Mouse (Mus musculus) myocyte (in vitro differentiated cells): ENCODE measurements around the gene Smyd3.

Source experiments
- CEBPB ChIP-seq: IDR thresholded peaks from 2 replicates; pipeline ENCODE4 v1.6.1; 2011; ENCODE audit warnings: mild to moderate bottlenecking, moderate library complexity; ENCODE audit not compliant: poor library complexity, insufficient read depth, severe bottlenecking
- MYOG ChIP-seq, 3 experiments: IDR thresholded peaks; one replicate each; pipeline ENCODE4 v1.6.1; 2011; ENCODE audit warnings: control low read depth in 2 of 3, low read depth in 2 of 3, mild to moderate bottlenecking in 2 of 3; ENCODE audit not compliant: insufficient read length in 2 of 3, control insufficient read depth in 1 of 3, insufficient read depth in 1 of 3
- POLR2A ChIP-seq: IDR thresholded peaks from one replicate; pipeline ENCODE4 v1.6.1; 2011; ENCODE audit warnings: low read depth, mild to moderate bottlenecking, control low read depth, moderate library complexity; ENCODE audit not compliant: insufficient read length
- POLR2AphosphoS2 ChIP-seq: IDR thresholded peaks from one replicate; pipeline ENCODE4 v1.6.1; 2011; ENCODE audit warnings: low read depth, control low read depth; ENCODE audit not compliant: insufficient read length
- USF1 ChIP-seq: IDR thresholded peaks from one replicate; pipeline ENCODE4 v1.6.1; 2011; ENCODE audit warnings: low read depth, mild to moderate bottlenecking, control low read depth, moderate library complexity

DNA sequence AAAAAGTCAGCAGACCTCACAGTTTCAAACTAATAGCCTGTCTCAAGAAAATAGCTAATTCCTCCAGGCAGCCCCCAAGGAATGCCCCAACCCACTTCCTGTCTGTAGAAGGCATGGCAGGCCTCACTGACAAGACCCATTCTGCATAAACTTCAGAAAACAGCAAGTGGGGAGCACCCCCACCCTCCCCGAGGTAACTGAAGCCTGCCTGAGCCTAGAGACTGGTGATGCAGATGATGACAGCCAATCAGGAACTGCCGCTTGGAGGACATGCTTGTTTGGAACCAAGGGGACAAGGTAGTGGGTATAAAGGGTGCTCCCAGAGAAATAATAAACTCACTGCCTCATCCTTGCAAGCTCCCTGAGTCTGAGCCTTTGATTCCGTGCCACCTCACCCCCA, 288.3 kb downstream of the Smyd3 start:
- no peak for TF ChIP-seq POLR2A
- TF ChIP-seq MYOG (IDR thresholded peaks at IDR 0.05; ENCODE audit: control insufficient read depth in 1 of 3, insufficient read depth in 1 of 3, insufficient read length in 2 of 3, low read depth in 2 of 3) = no peak
- TF ChIP-seq POLR2AphosphoS2 = no peak
- no peak for TF ChIP-seq USF1
- no peak for TF ChIP-seq CEBPB
